In the genomic region with DNA sequence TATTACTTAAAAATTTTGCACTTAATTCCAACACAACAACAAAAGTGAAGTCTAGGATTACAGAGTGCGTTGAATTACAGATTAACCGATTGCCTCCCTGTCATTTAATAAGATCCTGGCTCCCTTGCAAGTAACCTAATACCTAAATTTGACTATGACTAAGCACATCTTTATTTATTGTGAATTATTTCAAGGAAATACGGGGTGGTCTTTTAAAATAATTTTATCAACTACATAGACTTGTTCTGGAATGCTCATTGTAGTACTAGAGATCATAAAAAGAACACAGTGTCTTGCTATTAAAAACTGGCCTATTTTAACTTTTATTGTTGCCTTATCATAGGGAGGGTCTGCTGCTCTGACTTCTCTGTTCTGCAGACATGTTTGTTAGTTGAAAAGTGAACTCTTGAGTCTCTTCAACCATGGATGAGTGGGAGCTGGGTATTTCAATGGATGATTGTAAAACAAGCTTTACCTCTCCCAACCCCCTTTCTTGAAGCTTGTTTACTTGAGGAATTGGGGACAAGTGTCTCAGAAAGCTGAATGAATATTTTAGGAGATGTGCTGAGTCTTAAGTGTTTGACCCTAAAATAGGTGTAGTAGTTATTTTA, we compare ENCODE assay signal across 7 mouse cellular contexts. TPM values are rescaled to one million over a fixed set of nuclear protein-coding genes. Genes with fewer than 3 reads are reported as not detected.
A peak's percentile ranks its signal among the peaks of the same experiment; 100 is the strongest.
DNase-seq lines count a peak whose midpoint lies in the region; ATAC-seq lines count a peak whose summit lies in the region.

No protein-coding gene starts in this region.

- whole genome bisulfite sequencing in neural tube, embryonic 11.5 days = 48% methylated on average over 3 of the region's 3 CpGs
- WGBS in forebrain, embryonic 13.5 days = 35% methylated on average over 3 of the region's 3 CpGs
- 28% methylated on average over 3 of the region's 3 CpGs for WGBS in liver, embryonic 11.5 days

- peak overlapping the region; percentile 99 for H3K4me3 ChIP-seq in neural tube, embryonic 11.5 days (ENCODE audit: low read depth, low read length)
- H3K4me3 ChIP-seq in forebrain, embryonic 13.5 days = peak overlapping the region; percentile 99
- H3K4me3 ChIP-seq in liver, embryonic 11.5 days (ENCODE audit: low read depth, low read length) = peak overlapping the region; percentile 97

- peak overlapping the region; percentile 98; the same call in 1 of the 2 replicates for H3K9ac ChIP-seq in neural tube, embryonic 11.5 days (ENCODE audit: low read length)
- H3K9ac ChIP-seq in forebrain, embryonic 13.5 days = peak overlapping the region; percentile 99
- H3K9ac ChIP-seq in liver, embryonic 11.5 days (ENCODE audit: low read depth, low read length) = peak overlapping the region; percentile 98

- ATAC-seq in neural tube, embryonic 11.5 days (ENCODE audit: insufficient read depth, low FRiP score, low TSS enrichment) = no peak
- no peak for ATAC-seq in forebrain, embryonic 13.5 days
- ATAC-seq in liver, embryonic 11.5 days (replicated peaks; ENCODE audit: low FRiP score) = no peak

- no peak for DNase-seq in neural tube, embryonic 11.5 days (ENCODE audit: low spot score)
- no peak for DNase-seq in neural tube, embryonic 10.5 days (ENCODE audit: extremely low spot score, low spot score)
- no peak for DNase-seq in liver, embryonic 11.5 days (ENCODE audit: low spot score)
- DNase-seq in adrenal gland, adult 18-20 months (ENCODE audit: low spot score in 2 of 2) = no peak
- DNase-seq in adrenal gland, adult (ENCODE audit: inconsistent age in 2 of 2, low spot score in 1 of 2) = no peak
- DNase-seq in adrenal gland, adult 8-10 months = no peak

- H3K9me3 ChIP-seq in neural tube, embryonic 11.5 days (ENCODE audit: control insufficient read depth, low read length) = no peaks in the 10 kb centered on the region
- H3K9me3 ChIP-seq in forebrain, embryonic 13.5 days (replicated peaks) = no peaks in the 10 kb centered on the region
- no peaks in the 10 kb centered on the region for H3K9me3 ChIP-seq in liver, embryonic 11.5 days (ENCODE audit: control insufficient read depth, low read length)

- no peaks in the 10 kb centered on the region; the same call in 1 of the 2 replicates for H3K36me3 ChIP-seq in neural tube, embryonic 11.5 days (ENCODE audit: control insufficient read depth, insufficient read depth, low read length)
- H3K36me3 ChIP-seq in forebrain, embryonic 13.5 days (ENCODE audit: poor library complexity, severe bottlenecking) = peaks cover 27% of the 10 kb centered on the region
- H3K36me3 ChIP-seq in liver, embryonic 11.5 days (ENCODE audit: control insufficient read depth, insufficient read depth, low read length) = peaks cover 7% of the 10 kb centered on the region; the same call in 1 of the 2 replicates

- H3K4me1 ChIP-seq in neural tube, embryonic 11.5 days (ENCODE audit: control insufficient read depth, insufficient read depth, low read length) = peaks cover 6% of the 10 kb centered on the region; the same call in 1 of the 2 replicates
- peaks cover 30% of the 10 kb centered on the region for H3K4me1 ChIP-seq in forebrain, embryonic 13.5 days
- H3K4me1 ChIP-seq in liver, embryonic 11.5 days (replicated peaks; ENCODE audit: control insufficient read depth, insufficient read depth, low read length) = peaks cover 21% of the 10 kb centered on the region

- H3K27me3 ChIP-seq in neural tube, embryonic 11.5 days (ENCODE audit: control insufficient read depth, insufficient read depth, low read length) = no peaks in the 10 kb centered on the region
- H3K27me3 ChIP-seq in forebrain, embryonic 13.5 days = no peaks in the 10 kb centered on the region
- H3K27me3 ChIP-seq in liver, embryonic 11.5 days (replicated peaks; ENCODE audit: control insufficient read depth, insufficient read depth, low read length) = no peaks in the 10 kb centered on the region

- no peak overlapping the region for H3K27ac ChIP-seq in neural tube, embryonic 11.5 days (ENCODE audit: low read depth, low read length)
- no peak overlapping the region for H3K27ac ChIP-seq in forebrain, embryonic 13.5 days
- H3K27ac ChIP-seq in liver, embryonic 11.5 days (ENCODE audit: low read depth, low read length) = no peak overlapping the region

- peak overlapping the region; percentile 68 for H3K4me2 ChIP-seq in neural tube, embryonic 11.5 days (ENCODE audit: low read depth)
- H3K4me2 ChIP-seq in forebrain, embryonic 13.5 days = peak overlapping the region; percentile 83
- H3K4me2 ChIP-seq in liver, embryonic 11.5 days = peak overlapping the region; percentile 86

RNA-seq across cellular contexts. Expression of a gene that starts 1.4 kb away (rescaled TPM):
- 915 and 972 TPM in 2 replicates for polyA plus RNA-seq in neural tube, embryonic 11.5 days (2014; fragmentation: Nextera tagmentation; extraction: Ambion mirVana)
- 1,072 and 1,145 TPM in 2 replicates for polyA plus RNA-seq in forebrain, embryonic 13.5 days (2015; fragmentation: Nextera tagmentation; extraction: Ambion mirVana)
- 503 and 546 TPM in 2 replicates for polyA plus RNA-seq in liver, embryonic 11.5 days (2014; fragmentation: Nextera tagmentation; extraction: Ambion mirVana)
- 100 to 1,000 TPM; 471 to 498 TPM for total RNA-seq in adrenal gland, adult 18-20 months (2021)
- total RNA-seq in adrenal gland, adult 8-10 months (2022) = 100 to 1,000 TPM; 463 to 561 (median 519) TPM

RNA-seq across cellular contexts. Expression of a gene that starts 19.4 kb away (rescaled TPM):
- not detected in 2 replicates for polyA plus RNA-seq in neural tube, embryonic 11.5 days (2014; fragmentation: Nextera tagmentation; extraction: Ambion mirVana)
- polyA plus RNA-seq in forebrain, embryonic 13.5 days (2015; fragmentation: Nextera tagmentation; extraction: Ambion mirVana) = not detected in 2 replicates
- polyA plus RNA-seq in liver, embryonic 11.5 days (2014; fragmentation: Nextera tagmentation; extraction: Ambion mirVana) = not detected in 2 replicates
- not detected for total RNA-seq in adrenal gland, adult 18-20 months (2021)
- not detected for total RNA-seq in adrenal gland, adult 8-10 months (2022)

RNA-seq across cellular contexts. Expression of a gene that starts 49.7 kb away (rescaled TPM):
- 10.6 and 12.7 TPM in 2 replicates for polyA plus RNA-seq in neural tube, embryonic 11.5 days (2014; fragmentation: Nextera tagmentation; extraction: Ambion mirVana)
- polyA plus RNA-seq in forebrain, embryonic 13.5 days (2015; fragmentation: Nextera tagmentation; extraction: Ambion mirVana) = 2.2 and 2.3 TPM in 2 replicates
- polyA plus RNA-seq in liver, embryonic 11.5 days (2014; fragmentation: Nextera tagmentation; extraction: Ambion mirVana) = 6.6 and 6.8 TPM in 2 replicates
- 10 to 100 TPM; 35.1 to 46.9 TPM for total RNA-seq in adrenal gland, adult 18-20 months (2021)
- total RNA-seq in adrenal gland, adult 8-10 months (2022) = 10 to 100 TPM; 36.9 to 81.7 (median 55.2) TPM
